Mouse (Mus musculus) adrenal gland, adult 2 months (tissue): Measurements from ENCODE around the gene Smoc1. TPM values are rescaled to one million over a fixed set of nuclear protein-coding genes. Genes with fewer than 3 reads are reported as not detected.

Experiments used
- DNase-seq: peaks from one replicate; pipeline ENCODE4 v3.0.0; 2021
- polyA plus RNA-seq: library from polyadenylated mRNA; depleted of rRNA; stranded (reverse); fragments of >200 nt; gene quantifications from 2 replicates; pipeline ENCODE4 v1.2.3, GENCODE M21; 2012
- total RNA-seq, 2 experiments: library from RNA; stranded (reverse); gene quantifications; 2 replicates each; pipeline ENCODE4 v1.2.3; 2021

Smoc1 gene
- total and polyA plus RNA-seq, 3 experiments = 159 to 305 (median 164) TPM

DNA sequence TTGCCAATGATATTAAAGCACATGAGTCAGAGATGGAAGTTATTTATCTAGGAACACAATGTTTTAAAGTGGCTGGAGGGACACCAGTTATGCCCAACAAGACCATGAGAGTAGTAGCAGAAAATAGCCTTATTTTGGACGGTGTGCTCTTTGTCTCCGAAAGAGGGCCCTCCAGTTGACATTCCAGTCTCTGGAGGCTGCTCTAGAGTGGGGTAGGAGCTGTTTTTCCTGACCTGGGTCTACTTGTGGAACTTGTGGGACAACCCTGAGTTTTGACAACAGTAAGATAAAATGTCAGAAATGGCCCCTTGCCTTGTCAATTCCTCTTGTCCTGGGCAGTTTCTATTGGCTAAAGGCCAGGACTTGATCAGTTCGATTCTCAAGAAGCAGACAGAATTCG lies 104.5 kb downstream of the Smoc1 start:
- no peak for DNase-seq

DNA sequence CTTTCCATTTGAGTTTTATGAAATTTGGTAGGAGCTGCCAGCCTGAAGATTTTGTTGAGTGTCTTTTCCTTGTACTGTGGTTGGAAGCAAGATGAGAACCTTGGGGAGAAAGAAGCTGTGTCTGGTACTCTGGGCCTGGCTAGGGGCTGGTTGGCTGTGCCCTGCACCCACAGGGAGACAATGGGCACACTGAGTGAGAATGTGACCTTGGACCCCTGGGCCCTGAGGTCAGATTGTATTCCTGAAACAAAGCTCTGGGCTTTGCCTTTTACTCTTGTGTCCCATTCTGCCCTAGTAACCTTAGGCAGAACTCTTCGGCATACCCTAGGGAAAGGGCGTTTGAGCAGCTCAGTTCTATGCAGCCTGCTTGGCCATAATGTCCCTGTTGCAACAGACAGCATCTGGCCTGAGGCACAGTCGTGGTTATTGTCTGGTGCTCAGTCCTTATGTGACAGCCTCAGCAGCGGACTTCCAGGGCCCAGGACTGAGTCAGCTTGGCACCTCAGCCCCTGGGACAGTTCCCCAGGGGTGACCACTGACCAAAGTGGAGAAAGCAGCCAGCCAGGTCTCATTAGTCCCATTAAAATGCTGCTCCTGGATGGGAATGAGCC lies 106.6 kb downstream of the Smoc1 start:
- DNase-seq = peak; percentile 45

DNA sequence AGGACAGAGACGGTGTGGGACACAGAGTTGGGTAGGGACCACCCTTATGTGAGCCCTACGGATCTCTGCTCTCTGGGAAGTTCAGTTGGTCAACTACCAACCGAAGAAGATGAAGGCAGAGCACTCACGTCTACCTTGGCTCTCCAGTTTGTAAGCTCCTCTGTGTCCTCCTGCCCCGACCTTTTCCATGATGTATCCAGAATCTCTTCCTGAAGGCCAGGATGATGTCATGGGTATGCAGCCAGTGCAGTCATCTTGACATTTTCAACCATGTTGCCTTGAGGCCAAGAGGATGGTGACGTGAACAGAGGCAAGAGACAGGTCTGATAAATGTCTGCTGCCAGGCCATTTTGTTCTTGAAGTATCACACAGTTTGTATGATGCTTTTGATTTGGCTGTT lies 111.6 kb downstream of the Smoc1 start:
- DNase-seq = peak; percentile 67

DNA sequence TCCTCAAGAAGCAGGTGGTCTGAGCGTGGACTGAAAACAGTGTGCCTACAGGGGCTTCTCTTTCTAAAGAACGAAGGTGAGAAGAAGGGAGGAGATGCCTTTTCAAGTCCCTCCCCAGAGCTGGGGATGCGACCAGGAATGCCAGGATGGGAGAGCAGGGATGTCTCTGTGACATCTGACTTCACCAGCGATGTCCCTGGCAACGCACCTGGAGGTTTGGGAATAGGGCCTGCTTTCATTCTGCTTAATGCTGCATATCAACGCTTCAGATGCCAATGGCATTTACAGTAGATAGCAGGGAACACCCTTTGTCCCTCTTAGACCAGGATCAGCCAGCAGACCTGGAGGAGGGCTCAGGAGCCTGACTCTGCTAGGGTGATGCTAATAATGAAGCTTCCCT lies 112.9 kb downstream of the Smoc1 start:
- no peak for DNase-seq

DNA sequence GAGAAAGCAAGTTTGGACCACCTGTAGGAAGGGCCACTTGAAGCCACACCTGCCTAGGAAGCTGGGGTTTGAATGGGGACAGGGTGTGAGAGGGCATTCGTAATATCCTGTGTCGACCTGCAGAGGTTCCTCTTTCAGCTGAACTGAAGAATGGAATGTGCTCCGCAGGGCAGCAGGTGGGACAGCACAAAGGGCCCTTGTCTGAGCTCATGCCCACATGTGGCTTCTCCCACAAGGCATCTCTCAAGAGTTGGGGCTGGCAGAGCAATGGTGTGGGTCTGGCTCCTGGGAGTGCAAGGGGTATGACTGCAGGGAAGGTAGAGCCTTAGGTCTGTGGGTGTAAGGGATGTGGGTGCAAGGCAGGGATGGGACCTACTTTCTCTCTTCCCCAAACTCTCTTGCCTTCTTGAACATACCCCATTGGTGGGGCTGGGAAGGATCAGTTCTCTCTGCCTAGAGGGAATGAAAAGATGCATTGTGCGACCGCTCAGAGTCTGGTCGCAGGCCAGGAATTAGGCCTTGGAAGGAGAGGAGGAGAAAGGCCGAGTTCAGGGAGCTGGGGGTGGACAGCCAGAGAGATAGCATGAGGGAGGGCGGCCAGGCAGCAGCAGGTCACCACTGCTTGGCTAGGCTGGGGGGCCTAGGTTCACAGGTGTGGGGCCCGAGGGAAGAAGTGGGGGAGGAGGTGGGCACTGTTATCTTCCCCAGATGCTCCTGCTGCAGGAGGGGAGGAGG lies 114.2 kb downstream of the Smoc1 start:
- DNase-seq = peak; percentile 86

DNA sequence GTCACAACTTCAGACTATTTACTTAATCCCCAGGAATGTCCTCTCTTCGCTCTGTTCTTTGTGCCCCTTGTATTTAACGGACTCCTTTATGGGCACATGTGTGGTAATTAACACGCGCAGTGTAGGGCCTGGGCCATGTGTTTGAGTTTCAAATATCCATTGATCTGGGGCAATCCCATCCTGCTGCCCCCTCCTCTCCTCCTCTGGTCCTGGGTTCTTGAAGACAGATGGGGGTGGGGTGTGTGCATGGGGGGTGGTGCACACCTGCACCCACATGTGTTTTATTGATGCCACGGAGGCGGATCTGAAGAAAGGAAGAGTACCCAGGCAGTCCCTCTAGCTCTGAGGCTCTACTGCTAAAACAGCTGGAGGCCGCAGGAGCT lies 114.7 kb downstream of the Smoc1 start:
- no peak for DNase-seq

DNA sequence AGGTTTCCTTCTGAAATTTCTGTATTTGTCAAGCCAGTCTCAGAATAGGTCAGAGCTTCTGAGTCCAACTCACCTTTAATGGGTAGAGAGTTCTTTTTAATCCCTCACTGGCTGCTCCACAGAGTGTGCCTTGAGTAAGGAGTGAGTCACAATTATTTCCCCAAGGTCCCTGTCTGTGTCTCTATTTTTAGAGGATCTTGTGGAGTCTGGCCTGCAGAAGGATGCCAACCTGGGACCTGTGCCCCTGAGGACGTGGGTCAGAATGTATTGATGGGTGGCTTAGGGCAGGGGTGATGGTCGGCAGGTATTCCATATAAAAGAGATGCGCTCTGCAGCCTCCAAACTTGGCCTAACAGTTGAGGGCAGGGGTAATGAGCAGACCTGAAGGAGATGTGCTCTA lies 115.6 kb downstream of the Smoc1 start:
- DNase-seq = peak; percentile 61

DNA sequence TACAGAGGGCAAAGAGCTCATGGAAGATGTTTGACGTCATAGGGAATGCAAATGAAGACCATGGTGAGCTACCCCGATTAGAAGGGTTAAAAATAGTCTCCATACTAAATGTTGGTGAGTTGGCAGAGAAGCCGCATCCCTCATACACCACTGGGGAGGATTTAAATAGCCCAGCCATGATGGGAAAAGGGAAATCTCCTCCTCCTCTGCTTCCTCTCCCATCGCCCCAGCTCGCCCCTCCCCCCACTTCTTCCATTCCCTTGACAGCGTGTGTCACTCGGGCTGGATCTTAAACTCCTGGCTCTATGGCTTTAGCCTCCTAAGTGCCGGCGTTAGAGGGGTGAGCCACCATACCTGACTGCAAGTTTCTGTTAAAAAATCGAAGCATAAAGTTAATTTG lies 117.6 kb downstream of the Smoc1 start:
- DNase-seq = no peak

DNA sequence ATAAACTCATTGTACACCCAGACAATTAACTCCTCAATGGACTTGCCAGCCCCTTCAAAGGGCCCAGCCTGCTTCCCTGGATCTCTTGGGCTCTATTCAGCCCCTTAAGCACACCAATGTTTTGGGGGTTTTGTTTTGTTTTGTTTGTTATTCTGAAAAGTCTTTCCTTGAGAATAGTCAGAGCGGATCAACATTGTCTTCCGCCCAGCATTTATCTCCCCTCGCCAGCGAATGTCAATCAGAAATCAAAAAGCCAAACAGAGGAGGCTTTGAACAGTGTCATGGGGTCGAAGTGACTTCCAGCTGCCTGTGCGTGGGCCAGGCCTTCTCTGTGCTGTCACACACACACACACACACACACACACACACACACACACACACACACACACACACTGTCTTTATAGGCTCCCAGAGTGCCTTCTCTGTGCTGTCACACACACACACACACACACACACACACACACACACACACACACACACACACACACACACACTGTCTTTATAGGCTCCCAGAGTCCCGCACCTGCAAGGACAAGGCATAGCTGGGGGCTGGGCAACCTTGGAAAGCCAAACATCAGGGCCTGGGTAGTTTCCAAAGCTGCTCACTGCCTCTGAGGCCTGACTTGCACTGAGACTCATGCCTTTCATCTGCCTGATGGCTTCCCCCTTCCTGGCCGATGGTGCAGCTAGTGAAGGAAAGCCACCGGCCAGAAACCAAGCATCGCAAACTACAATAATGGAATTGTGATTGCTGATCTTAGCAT lies 120.0 kb downstream of the Smoc1 start:
- DNase-seq = peak; percentile 82

DNA sequence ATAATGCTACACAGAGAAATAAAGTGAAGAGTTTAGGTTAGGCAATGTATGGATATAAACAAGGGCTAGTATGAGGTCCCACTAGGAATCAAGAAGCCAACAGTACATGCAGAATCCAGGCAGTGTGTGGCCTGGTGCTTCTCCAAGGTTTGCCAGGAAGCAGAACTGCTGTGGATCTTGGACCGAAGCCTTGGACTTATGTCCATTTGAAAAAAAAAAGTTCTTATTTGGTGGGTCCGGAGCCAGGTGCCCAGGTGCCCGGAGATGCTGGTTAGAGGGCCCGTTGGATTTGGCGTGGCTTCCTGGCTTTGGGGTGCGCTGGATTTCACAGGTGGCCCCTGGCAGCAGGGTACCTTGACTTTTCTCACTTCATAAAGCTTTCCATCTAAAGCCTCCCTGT lies 121.3 kb downstream of the Smoc1 start:
- DNase-seq = no peak

DNA sequence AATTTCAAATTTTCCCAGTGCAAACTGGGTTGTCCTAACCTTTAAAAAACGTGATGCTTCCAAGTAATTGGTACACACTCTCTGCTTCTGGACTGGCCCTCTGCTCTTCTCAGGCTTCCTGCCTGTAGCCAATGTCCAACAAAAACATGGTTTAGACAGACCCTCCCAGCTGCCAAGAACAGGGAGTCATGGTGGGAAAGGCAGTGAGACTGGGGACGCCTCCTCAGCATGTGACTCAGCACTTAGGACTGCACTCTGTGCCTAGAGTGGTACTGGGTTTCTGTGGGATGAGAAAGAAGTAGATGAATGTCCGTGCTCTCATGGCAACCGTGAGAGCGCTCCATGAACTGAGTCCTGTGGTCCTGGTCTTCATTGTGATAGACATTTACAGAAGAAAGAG lies 124.3 kb downstream of the Smoc1 start:
- no peak for DNase-seq

DNA sequence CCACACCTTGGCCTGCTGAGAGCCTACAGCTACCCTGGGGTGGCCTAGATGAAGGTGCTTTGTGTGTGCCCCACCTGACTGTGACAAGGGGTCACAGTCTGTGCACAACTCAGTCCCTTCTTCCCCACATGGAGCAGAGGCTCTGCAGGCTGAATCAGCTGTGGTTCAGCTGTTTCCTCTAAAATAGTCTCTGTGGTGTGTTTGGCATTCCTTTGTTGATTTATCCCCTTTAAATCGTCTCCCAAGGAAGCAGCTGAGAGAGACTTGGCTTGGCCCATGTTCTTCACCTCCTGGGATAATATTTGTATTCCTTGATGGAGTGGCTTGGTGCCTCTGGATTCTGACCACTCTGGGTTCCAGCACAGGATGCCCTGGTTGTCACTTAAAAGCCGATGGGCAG lies 125.5 kb downstream of the Smoc1 start:
- DNase-seq = no peak

DNA sequence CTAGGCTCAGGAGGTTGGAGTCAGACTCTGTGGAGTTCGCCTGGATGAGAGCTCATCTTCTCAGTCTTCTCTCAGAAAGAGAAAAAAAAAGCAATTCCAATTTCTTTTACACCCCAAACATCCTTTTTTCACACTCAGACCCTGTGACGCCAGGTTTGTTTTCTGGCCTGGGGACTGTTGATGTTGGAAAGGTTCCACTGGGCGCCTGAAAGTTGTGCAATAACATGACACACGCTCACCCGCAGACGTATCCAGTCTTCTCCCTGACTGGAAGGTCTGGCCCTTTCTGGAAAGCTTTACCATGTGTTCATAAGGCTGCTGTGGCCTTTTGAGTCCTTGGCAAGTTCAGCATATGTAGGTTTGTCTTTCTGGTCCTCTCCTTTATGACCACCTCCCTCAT lies 129.1 kb downstream of the Smoc1 start:
- DNase-seq = peak; percentile 82

DNA sequence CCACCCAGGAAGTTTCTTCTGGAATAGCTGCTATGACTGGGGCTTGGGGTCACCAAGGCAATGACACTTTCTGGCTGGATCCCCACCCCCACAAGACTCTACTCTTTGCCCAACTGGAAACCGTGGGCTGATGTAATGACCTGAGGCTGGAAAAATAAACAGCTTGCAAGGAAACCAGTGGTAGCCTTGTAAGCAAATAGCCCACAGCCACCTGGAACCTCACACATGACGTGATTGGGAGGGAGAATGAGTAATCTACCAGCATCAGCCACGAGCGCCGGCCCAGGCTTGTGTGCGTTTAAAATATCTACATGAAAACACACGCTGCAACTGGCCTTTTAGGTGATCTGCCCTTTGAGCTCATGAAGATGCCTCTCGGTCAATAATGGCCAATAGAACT lies 130.2 kb downstream of the Smoc1 start:
- DNase-seq = no peak

DNA sequence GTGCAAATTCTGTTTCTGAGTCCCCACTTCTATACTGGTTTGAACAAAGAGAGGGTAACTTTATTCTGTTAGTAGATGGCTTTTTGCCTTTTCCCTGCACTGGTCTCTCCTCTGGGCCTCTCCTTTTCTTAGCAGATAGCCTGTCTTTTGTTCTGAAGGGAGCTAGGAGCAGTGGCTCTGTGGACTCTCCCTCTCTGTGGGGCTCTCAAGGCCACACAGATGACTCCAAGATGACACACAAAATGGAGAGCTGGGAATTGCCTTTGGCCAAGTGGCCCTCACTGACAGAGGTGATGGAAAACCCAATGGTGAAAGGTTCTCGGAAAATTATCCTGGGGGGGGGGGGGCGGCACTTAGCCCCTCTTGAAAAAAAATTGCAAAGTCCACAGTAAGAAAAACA lies 133.3 kb downstream of the Smoc1 start:
- peak; percentile 66 for DNase-seq

DNA sequence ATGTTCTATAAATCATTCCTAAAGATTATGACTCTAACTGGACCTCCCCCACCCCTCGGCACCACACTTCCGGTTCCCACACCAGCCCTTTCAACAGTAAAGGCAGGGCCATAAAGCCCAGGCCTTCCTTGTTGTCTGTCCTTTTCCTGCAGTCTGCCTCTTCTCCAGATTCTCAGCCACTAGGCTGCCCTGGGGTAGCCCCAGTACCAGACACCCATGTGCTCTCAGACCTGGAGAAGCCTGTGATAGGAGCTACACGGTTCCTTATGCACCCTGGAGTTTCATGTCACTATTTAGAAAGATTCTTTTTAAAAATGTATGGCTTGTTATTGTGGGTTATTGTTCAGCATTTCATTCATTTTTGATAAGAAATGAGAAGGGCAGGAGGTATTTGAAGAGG lies 133.8 kb downstream of the Smoc1 start:
- peak; percentile 52 for DNase-seq

DNA sequence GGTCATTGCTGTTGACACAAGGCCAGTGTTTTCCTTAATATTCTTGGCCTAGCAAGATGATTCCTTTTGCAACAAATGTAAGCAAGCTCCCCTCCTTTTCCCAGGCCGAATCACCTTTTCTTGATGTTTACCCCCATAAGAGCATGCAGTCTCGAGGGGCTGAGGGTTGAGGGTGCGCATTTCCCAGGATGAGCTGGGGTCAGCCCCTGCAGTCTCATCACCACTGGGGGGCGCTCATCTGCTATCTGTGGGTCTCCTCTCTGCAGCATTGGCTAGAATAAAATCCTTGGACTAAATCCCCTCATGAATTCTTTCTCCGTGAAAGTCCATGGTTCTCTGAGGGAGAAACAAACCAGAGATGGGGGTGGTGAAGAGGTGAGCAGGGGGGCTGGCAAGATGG lies 134.2 kb downstream of the Smoc1 start:
- peak; percentile 79 for DNase-seq

DNA sequence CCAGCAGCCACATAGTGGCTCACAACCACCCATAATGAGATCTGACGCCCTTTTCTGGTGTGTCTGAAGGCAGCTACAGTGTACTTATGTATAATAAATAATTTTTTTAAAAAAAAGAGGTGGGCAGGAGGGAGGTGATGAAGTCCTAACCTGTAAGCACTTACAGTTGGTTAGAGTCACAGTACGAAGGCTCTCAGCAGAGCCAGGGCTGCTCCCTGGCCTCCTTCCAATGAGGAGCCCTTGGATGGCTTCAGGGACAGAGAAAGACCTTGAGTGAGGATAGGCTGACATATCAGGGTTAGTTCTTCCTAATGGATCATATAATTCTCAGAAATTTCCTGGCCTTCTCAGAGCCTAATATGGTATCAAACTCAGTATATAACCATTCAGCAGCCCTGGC lies 134.7 kb downstream of the Smoc1 start:
- DNase-seq = peak; percentile 91

DNA sequence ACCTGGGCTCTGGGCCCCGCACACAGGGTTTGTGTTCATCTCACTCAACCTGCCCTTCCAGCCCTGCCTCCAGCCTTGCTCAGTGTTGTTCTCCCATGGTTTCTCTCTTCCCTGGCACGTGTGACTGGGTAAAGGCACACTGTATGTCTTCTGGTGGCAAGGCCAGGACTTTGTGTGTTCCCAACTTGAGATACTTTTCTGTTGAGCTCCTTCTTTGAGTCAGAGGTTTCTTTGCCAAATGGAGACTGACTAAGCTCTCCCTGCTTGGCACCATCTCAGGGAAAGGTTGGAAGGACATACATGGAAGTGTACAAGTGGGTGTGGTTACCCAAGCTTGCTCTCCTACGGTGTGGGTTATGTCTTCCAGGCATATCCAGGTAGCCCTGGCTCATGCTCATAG lies 136.5 kb downstream of the Smoc1 start:
- peak; percentile 80 for DNase-seq

DNA sequence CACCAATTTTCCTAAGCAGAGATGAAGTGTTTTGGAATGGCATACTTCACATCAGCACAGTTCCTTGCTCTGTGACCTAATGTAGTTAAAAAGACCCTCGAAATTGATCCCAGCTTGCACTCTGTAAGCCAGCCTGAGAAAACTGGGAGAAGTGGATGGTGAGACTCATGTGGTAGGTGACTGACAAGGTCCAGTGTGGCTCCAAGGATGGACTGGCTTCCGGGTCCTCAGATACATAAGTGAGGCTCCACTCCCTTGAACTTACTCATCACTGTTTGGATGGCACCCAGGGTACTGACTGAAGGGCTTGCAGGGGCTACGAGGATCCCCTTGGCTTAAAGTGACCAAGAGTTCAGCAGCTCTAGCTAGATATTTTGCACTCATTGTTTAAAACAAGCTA lies 137.0 kb downstream of the Smoc1 start:
- DNase-seq = peak; percentile 8

DNA sequence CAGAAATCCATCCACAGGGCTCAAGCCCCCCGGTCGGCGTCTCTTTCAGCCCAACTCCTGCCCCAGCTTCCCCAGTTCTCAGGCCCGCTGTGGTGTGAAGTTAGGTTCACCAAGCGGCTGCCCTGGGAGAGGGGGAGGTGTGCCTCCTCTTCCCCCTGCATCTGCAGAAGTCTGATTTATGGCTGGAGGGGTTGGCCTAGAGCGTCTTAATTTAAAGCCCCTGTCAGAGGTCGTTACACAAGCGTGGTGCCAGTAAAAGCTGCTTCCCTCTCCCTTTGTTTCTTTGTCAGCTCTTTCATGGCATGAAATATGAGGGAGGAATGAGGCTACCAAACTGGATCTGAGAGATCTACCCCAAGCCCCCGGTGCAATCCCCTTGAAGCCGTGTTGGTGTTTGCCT lies 139.5 kb downstream of the Smoc1 start:
- DNase-seq = peak; percentile 10

DNA sequence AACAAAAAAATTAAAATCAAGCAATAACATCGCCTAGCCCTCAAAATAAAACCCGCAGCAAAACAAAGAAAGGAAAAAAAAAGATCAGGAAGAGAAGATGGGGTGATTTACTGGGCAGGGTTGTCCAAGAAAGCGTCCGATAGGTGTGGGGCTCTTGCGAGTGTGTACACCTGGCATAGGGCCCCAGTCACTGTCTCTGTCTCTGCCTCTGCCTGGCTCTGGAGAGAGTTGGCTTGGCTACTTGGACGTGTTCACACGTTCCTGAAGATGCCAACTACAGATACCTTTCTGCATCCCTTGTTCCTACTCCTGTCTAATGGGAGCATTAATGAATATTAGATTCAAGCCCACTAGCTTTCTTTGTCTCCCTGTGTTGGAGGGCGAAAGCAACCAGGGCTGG lies 140.0 kb downstream of the Smoc1 start:
- DNase-seq = peak; percentile 1

DNA sequence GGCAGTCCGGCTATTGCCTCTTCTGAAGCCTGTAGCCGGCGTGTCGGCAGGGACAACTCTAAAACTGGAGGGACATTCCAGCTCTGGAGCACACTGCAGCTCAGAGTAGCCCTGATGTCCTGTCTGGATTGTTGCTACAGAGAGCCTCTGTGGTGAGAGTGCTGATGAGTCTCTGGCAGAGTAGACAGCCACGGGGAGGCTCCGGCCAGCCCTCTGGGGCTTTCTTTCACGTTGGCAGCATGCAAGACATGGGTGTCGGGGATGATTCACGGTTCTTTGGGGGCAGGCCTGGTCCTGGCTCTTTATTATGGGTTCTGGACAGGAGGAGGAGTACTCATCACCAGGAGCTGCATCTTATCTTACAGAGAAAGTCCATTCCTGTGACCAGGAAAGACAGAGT lies 140.5 kb downstream of the Smoc1 start:
- DNase-seq = peak; percentile 56
